Mouse (Mus musculus): ENCODE measurements around the gene Ankfy1.
A peak's percentile ranks its signal among the peaks of the same experiment; 100 is the strongest.
"Not testable (repeated sequence)": the region's sequence is repeated elsewhere in the genome, so short reads cannot be mapped to it uniquely, and the experiment has no call there.

The Ankfy1 gene

DNA sequence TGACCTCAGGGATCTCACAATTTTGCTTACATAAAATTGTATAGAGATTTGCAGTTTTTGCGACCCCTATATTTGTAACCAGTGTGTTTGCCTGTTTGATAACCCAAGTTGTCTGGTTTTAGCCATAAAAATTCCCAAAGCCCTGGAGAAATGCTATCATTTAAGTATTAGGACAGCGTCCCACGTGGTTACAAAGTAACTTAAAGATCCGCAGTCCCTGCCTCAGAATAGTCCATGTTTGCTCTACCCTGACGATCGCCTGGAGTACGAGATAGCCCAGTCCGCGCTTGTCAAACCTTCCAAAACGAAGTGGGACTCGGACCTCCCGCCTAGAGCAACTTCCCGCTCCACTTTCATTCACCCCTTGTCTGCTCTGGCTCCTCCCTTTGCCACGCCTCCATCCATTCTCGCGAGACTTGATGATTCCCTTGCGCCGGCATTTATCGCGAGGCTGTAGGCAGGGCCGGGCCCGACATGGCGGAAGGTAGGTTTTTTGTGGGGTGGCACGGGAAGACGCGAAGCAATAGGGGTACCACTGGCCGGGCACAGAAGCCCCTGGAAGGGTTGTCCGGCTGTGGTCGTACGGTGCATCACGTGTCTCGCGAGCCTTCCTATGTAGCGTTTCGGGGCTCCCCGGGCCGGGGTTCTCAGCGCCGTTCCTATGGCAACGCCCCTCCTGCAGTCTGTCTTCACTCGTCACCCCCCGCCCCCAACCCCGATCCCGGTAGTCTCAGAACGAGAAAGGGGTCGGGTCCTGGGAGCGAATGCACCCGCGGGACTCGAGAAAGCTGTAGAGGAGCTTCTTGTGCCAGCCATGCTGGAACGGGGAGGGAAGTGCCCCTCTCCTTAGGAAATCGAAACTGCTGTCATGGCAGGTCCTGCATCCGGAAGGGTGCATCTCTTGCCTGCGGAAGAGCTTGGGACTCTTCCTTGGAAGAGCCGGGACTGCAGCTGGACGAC lies at the start of gene Ankfy1:
TSS of gene Ankfy1 (plus strand) at position 456 of the 960 bp plus-strand sequence.
- DNase-seq (ENCODE audit: low spot score) = peak; percentile 95

DNA sequence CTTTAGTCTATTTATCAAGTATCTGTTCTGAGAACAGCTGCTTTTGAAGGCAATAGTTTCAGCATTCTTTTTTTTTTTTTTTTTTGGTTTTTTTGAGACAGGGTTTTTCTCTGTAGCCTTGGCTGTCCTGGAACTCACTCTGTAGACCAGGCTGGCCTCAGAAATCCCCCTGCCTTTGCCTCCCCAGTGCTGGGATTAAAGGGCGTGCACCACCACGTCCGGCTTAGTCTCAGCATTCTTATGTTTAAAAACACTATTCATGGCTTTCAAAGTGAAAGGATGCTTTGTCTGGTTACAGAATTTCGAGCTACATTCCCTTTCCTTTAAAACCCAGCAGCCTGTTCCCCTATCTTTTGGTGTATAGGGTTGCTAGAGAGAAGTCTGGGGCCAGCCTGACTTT lies 47.1 kb upstream of the Ankfy1 start:
- DNase-seq (ENCODE audit: low spot score) = no peak

DNA sequence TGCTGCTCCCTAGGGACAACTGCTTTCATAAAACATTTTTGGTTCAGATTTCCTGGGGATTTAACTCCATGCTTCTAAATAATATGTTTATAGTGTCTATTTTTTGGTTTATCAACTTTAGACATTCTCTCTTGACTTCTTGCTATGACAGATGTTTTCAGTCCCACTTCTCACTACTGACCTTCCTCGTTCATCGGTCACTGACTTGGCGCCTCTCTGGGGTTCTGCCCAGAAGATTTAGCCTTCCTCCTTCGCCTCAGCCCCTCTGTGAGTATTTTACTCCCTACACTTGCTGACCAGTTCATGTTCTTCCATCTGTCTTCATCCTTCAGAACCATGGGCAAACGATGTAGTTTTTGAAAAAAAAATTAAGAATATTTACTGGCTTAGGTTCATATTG lies 44.4 kb upstream of the Ankfy1 start:
- no peak for DNase-seq (ENCODE audit: low spot score)

GRCm38 (mm10) chr11:72650347-72650746 lies 39.5 kb upstream of the Ankfy1 start:
- no peak for DNase-seq (ENCODE audit: low spot score)

GRCm38 (mm10) chr11:72659918-72660317 lies 29.9 kb upstream of the Ankfy1 start:
- DNase-seq (ENCODE audit: low spot score) = no peak

- DNase-seq (ENCODE audit: low spot score) = no peak
Measured at GRCm38 (mm10) chr11:72660359-72660758, 29.4 kb upstream of the Ankfy1 start.

- no peak for DNase-seq (ENCODE audit: low spot score)
Measured at GRCm38 (mm10) chr11:72664641-72665040, 25.2 kb upstream of the Ankfy1 start.

GRCm38 (mm10) chr11:72670634-72671033 lies 19.2 kb upstream of the Ankfy1 start:
- no peak for DNase-seq (ENCODE audit: low spot score)

- no peak for DNase-seq (ENCODE audit: low spot score)
Measured at GRCm38 (mm10) chr11:72671294-72671988, 18.4 kb upstream of the Ankfy1 start.

DNA sequence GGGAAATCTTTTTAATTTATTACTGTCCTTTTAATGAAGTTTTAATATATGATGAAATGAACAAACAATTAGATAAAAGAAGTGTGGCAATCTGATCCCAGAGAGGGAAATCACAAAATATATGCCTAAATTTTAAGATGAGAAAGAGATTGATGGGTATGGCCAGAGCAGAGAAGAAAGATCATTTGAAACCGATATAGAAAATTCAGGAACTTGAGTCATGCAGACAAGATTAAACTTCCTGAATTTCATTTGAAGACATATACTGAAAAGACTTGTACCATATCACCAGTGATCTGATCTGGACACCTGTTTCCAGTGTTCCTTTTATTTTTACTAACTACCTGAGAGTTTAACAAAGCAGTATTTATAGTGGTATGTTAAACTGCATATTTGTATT lies 17.4 kb upstream of the Ankfy1 start:
- DNase-seq (ENCODE audit: low spot score) = no peak

GRCm38 (mm10) chr11:72675280-72675679 lies 14.5 kb upstream of the Ankfy1 start:
- DNase-seq (ENCODE audit: low spot score) = no peak

GRCm38 (mm10) chr11:72680726-72681125 lies 9.1 kb upstream of the Ankfy1 start:
- DNase-seq (ENCODE audit: low spot score) = no peak

- no peak for DNase-seq (ENCODE audit: low spot score)
Measured at GRCm38 (mm10) chr11:72683402-72683801, 6.4 kb upstream of the Ankfy1 start.

- no peak for DNase-seq (ENCODE audit: low spot score)
Measured at GRCm38 (mm10) chr11:72686697-72687096, 3.1 kb upstream of the Ankfy1 start.

DNA sequence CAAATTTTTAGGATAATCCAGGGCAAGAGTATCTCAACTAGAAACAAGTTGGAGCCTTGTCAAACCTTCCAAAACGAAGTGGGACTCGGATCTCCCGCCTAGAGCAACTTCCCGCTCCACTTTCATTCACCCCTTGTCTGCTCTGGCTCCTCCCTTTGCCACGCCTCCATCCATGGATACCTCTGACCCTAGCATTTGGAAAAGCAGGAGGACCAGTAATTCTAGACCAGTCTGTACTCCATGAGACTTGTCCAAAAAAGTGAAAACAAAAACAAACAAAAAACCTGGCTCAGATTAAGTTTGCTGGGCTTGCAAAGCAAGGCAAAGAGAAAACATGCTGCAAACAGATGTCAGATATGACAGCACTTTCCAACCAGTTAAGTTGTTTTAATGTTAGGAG lies 1.6 kb upstream of the Ankfy1 start:
- no peak for DNase-seq (ENCODE audit: low spot score)

GRCm38 (mm10) chr11:72689115-72689514 lies 691 bp upstream of the Ankfy1 start:
- no peak for DNase-seq (ENCODE audit: low spot score)

DNA sequence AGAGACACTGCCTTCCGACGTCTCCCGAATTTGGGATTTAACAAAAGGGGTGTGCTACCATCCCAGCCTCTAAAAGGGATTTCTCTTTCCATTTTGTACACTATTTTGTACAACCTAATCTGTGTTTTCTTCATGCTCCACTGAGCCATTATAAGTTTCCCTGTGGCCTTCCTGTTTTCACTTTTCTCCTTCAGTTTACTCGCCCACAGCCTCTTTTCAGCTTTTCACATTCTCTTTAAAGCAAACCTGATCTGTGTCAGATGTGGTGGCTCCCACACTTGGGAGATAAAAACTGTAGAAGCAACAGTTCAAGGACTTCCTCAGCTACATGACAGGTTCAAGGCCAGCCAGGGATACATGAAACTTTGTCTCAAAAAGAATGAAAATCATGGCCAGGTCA lies 2.5 kb downstream of the Ankfy1 start:
- DNase-seq (ENCODE audit: low spot score) = no peak

GRCm38 (mm10) chr11:72695025-72695424 lies 5.2 kb downstream of the Ankfy1 start:
- DNase-seq (ENCODE audit: low spot score) = no peak

GRCm38 (mm10) chr11:72696368-72696971 lies 6.7 kb downstream of the Ankfy1 start:
- no peak for DNase-seq (ENCODE audit: low spot score)

DNA sequence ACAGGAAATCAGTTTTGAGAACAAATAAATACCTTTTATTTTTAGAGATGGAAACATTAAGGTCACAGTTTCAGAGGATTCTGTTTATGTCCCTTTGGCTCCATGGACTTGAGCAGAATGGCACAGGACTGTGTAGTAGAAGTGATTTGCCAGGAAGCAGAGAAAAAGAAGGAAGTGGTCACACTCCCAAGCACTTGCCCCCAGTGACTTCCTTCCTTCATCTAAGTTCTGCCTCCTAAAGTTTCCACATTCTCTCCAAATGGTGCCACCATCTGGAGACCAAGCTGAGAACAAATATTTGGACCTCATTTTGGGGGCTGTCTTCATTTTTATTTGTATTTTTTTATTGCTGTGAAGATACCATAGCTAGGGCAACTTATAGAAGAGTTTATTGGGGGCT lies 7.5 kb downstream of the Ankfy1 start:
- DNase-seq (ENCODE audit: low spot score) = no peak

GRCm38 (mm10) chr11:72705111-72705510 lies 15.3 kb downstream of the Ankfy1 start:
- not testable (repeated sequence) for DNase-seq (ENCODE audit: low spot score)

DNA sequence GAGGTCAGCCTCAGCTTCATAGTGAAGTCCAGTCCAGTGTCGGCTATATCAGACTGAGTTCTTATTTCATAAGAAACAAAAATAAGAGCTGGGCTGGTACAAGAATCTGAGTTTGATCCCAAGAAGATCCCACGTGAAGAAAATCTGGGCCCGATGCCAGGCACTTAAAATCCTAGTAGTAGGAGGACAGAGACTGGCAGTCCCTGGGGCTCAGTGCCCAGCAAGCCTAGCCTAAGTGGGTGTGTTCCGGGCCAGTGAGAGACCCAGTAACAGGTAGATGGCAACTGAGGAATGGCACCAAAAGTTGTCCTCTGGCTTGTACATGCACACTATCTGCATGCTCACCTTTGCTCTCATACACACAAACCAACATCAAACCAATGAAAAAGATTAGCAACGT lies 22.9 kb downstream of the Ankfy1 start:
- no peak for DNase-seq (ENCODE audit: low spot score)

GRCm38 (mm10) chr11:72718161-72718560 lies 28.4 kb downstream of the Ankfy1 start:
- no peak for DNase-seq (ENCODE audit: low spot score)

Data from ovary, postnatal 36 days (tissue).